Mouse (Mus musculus) megakaryocyte, embryonic 14.5 days (primary cell): ENCODE measurements around the gene Syt1.

ENCODE experiments used
- FLI1 ChIP-seq: IDR thresholded peaks from 2 replicates; pipeline ENCODE4 v1.6.1; 2012; ENCODE audit warnings: low read length, inconsistent platforms, mixed read lengths
- GATA1 ChIP-seq: IDR thresholded peaks from 3 replicates; pipeline ENCODE4 v1.6.1; 2012; ENCODE audit warnings: mixed read lengths, low read length, inconsistent platforms, borderline replicate concordance

DNA sequence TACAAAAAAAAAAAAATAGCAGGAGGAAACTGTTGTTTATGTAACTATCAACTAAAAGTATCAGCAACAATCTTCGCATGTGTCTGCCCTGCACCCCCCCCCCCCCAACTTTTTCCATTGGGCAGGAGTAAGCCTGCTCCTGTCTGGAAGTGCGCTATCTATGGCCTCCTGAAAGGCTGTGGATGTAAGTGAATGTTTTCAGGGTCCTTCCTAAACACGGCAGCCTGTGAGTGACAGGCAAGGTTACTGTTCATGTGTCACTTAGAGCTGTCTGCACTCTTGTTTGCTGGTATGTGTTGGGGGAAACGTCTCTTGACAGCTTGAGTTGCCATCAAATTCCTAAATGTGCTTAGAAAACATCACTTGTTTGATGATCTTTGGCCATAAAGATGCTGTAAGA, 387.8 kb downstream of the Syt1 start:
- TF ChIP-seq GATA1 (no peak), FLI1 (no peak)
